Mouse (Mus musculus) kidney, postnatal 14 days (tissue): Measurements from ENCODE around the gene Pam.

Source experiments
- DNase-seq: peaks from one replicate; pipeline ENCODE4 v3.0.0; 2022; ENCODE audit warnings: mixed read lengths

The Pam gene

DNA sequence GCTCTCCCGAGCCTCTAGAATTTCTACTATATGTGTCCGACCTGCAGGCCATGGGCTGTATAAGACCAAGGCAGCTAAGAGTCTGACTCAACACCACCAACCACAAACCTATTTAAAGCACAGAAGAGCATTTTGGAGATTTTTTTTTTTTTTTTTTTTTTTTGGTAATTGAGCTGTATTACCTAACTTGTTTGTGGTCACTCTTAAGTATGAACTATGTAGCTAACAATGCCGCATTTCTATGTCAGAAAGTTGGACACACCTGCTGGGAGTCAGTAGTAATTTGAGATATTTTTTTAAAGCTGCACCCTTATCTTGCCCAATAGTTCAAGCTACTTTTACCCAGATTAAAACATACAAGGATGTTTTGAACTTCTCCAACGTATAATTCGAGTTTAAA, 66.4 kb downstream of the Pam start:
- no peak for DNase-seq

DNA sequence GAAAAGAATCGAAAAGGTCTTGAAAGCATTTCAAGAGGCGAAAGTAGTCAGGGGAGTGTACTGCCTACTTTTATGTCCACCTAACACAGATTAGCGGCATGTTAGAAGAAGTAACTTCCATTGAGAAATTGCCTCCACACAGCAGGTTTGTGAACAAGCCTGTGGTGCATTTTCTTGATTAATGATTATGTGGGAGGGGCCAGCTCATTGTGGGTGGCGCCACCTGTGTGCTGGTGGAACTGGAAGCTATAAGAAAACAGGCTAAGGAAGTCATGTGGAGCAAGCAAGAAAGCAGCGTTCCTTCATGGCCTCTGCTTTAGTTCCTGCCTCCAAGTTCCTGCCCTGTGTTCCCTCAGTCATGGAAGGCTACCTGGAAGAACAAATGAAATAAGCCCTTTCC, 67.0 kb downstream of the Pam start:
- no peak for DNase-seq

DNA sequence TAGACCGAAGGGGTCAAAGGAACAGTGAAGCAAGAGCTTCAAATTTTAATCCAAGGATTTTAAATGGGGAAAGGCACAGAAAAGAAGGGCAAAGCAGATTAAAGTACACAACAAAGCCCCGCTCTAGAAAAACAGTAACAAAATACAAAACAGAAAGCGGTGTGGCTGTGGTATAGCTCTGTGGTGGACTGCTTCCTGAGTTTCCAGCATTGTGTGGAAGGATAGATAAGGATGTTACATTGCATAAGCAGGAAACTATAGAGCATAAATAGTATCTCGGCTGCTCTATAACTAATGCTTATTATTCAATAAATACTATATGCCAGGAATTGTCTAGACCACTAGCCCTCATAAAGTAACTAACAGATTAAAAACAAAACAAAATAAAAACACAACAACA, 67.5 kb downstream of the Pam start:
- DNase-seq = no peak

DNA sequence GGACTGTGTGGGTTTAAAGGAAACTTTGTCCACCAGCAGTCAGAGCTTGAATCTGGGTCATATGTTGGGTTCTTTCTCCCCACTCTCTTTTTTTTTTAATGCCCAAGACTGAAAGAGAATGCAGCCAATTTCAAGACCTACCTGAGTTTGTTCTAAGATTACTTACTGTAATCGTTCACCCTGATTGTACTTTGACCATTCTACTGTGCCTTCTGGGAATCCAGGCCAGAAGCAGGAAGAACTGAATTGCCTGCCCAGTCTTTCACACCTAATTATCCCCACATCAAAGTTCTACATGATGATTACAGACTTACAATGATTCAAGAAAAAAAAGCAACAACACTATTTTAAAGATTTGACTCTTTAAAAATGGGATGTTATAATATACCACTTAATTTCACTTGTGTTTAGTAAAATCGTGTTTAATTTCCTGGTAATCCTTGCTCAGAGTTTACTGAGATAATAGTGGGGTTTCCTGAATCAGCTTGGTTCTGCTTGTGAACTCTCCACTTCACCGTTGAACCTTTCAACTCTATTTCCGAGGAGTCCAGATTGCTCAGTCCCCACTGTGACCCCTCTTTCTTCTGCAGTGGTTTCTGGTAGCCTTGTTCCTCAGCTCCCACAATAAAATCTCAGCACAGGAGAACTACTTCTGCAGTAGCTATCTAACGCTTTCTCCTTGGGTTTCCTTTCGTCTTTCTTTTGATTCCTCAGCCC, 69.4 kb downstream of the Pam start:
- DNase-seq = no peak

DNA sequence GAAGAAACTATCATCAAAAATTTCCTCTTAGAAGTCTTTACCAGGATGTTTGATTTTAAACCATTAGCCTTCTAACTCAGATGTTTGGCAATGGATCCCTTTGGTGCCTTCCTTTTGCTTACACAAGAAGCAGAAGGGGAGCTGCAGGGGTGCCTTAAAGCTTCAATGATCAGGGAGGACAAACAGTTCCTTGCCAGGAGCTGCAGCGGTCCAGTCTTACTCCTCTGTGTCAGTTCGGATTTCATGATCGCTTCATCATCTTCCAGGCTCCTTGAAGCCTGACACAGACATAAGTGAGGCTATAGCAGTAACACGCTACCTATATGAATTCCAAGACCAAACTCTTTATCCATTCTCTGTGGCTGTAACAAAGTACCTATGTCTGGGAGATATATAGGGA, 71.6 kb downstream of the Pam start:
- no peak for DNase-seq

DNA sequence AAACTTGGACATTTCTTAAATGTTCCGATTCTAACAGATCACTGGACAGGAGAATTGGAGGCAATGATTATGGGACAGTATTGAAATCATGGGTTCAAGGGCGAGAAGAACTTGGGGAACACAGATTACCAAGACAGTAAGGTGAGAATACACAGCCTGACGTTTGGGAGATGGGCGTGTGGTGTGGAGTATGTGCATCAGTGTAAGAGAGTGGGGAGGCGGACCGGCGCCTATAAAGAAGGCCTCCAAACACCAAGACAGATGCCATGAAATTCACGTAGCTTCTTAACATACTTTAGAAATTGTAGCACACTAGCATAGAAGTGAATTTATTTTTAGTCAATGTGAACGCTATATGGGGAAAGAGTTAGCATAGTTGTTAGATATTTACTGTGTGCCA, 76.5 kb downstream of the Pam start:
- DNase-seq = no peak

DNA sequence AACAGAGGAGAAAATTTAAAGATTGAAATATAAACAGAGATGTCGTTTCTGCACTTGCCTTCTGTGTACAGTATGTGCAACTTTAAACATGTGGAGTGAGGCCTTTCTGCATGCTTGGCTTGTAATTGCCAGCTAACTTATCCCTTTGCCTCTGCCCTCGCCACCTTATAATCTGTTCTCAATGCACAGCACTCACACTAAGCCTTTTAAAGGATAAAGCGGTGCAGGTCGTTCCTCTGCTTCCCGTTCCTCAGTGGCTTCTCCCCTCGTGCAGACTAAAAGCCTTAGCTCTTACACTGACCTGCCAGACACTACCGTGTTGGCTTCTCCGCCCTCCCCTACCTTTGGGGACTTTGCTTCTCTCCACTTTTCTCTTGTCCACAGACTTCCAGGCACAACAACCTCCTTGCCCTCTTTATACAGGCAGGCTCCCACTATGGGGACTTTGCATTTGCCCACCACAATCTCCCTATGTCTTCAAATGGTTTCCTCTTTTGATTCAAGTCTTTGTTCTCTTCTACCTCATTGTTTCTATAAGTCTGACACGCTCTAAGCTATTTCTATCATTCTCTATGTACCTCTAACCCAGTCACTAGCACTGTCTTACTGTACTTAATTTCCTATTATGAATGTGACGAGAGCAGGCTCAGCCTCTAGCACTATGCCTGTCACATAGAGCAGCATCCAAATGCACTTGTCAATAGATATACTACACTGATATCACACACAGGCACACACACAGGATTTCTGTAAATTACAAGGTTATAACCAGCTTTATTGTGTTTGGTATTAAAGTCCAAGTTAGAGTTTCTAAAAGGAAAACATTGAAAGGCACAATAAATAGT, 79.2 kb downstream of the Pam start:
- no peak for DNase-seq

DNA sequence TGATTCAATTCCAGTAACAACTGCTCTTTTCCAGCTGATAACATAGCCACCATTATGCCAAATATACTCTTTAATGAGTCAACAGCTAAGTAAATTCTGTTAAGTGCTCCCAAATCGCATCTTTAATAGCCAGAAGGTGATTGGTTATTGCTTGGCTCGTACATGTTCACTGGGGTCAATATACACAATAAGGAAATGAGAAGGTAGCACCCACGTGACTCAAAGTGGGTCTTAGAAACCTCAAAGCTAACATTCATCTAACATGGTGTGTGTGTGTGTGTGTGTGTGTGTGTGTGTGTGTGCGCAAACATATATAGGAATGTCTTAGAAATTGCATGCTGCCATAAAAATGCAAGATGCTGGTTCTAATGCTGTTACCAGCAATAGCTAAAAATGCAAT, 79.9 kb downstream of the Pam start:
- no peak for DNase-seq

DNA sequence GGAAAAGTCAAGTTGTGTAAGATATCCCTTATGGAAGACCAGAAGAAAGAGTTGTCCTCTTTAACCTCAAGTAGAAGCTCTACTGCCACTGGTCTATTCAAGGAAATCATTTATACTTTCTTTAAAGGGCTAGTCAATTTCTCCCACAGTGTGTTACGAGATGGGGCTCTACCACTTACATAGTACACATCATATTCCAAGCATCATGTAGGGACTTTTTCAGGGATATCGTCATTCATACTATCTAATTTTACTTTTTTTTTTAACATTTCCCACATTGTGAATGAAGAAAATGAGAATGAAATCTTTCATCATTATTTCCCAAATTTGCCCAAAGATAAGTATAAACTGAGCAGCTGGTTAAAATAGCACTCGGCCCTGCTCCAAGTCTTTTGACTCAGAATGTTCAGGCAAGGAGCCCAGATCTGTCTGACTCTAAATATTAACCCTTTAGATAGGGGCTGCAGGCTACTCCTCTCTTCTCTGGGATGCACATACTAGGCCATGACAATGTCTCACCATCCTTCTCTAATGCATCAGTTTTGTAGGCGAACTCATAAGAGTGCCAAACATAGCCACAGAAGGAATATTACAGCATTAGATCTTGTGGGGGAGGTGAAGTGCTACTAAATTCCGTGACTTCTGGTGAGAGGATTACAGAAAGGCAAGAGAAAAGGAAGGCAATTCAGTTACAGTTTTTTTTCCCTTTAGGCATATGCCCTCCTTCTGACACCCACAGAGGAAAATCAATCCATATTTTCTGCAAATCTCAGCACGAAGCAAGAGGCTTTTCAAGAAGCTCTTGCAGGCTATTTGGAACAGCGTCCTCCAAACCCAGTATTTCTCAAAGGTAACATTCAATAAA, 92.7 kb downstream of the Pam start:
- peak; percentile 51 for DNase-seq

DNA sequence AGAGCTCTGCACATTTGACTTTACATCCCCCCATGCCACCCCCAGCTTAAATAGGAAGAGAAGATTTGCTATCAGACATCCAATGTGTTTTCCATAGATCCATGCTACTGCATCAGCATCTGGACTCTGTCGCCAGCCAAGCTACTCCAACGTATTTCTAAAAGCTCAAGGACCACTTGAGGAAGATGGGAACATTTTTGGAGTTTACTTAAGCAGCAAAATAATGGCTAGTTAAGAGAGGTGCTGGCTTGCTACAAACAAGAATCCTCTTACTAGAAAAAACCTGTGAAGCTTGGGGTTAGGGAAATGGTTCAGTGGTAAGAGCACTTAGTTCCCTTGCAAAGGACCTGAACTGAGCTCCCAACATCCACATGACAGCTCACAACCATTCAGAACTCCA, 96.0 kb downstream of the Pam start:
- no peak for DNase-seq

DNA sequence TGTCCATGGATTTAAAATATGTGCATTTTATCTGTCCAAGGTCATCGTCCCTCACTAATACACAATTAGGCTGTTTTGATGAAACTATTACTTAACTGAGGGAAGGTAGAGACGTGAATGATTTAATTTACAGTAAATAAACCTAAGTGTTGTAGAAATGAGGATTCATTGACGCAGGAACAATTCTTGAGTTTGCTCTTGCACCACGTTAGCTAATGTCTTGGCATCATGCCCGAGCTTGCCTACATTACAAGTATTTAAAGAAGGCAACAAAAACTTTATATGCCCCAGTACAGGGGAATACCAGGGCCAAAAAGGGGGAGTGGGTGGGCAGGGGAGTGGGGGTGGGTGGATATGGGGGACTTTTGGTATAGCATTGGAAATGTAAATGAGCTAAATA, 96.5 kb downstream of the Pam start:
- DNase-seq = peak; percentile 11

DNA sequence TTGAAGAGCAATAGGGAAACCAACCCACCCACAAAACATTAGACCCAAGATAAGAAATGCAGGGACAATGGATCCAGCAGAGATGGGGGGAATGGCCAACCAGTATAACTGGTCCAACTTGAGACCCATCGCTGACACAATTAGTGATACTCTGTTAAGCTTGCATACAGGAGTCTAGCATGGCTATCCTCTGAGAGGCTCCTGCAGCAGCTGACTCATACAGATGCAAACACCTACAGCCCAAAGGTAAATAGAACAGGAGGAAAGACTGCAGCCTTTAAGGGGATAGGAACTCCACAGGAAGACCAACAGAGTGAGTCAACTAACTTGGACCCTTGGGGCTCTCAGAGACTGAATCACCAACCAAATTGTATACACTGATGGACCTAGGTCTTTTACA, 98.4 kb downstream of the Pam start:
- no peak for DNase-seq

DNA sequence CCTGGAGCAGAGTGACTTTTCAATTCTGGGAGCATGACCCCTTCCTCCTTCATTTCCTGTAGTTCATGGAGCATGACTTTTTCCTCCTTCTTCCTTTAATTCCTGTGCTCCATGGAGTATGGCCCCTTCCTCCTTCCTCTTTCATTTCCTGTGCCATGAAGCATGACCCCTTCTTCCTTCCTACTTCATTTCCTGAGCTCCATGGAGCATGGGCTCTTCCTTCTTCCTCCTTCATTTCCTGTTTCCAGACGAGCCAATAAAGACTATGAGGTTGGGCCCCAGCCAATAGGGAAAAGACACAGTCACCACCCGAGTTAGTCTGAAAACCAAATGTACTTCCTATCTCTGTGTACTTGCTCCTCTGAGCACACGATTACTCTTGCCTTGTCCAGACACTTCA, 103.5 kb downstream of the Pam start:
- DNase-seq = no peak

DNA sequence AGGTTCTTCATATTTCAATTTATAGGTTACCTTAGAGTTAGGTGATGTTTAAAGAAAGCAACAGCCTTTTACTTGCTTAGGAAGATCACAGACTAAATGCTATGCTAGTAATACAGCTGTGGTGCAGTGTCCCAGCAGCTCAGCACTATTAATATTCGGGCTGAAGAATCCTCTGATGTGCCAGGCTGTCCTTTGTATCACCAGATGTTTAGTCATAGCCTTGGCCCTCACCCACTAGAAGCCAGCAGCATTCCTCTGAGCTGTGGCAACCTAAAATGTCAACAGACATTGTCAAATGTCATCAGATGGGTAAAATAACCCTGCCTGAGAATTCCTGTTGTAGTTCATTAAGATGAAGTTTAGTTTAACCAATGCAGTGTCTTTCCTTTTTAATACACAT, 112.3 kb downstream of the Pam start:
- DNase-seq = no peak

DNA sequence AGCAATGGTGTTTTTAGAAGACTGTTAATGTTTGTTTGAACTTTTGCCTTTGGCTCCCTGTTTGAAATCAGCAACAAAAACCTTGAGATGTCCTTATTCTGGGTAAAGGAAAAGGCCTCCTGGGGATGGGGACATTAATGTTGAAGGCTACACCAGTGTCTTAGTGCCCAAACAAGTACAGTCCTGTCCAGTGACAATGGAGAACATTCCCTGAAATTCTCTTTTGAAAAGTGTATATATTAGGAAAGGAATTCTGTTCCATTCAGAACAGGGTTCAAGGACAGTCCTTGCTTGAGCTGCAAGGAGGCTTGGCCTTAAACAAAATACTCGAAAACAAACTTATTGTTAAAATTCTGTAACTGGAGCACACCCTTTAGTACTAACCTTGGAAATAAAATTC, 116.0 kb downstream of the Pam start:
- DNase-seq = no peak

DNA sequence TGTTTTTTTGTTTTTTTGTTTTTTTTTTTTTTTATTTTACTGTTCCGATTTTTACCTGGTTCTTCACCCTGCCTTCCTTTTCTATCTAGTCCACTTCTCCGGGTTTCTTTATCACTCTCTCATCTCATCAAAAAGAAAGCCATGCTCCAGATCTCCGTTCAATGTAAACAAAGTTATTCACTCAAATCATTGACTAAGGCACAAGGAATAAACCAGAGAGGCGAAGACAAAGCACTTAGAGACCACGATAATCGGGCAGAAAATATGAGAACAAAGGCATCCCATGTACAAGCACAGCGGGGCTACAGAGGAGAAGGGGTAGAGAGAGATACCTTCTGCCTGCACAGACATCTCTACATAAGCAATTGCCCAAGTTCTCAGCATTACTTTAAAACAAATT, 117.9 kb downstream of the Pam start:
- DNase-seq = no peak

DNA sequence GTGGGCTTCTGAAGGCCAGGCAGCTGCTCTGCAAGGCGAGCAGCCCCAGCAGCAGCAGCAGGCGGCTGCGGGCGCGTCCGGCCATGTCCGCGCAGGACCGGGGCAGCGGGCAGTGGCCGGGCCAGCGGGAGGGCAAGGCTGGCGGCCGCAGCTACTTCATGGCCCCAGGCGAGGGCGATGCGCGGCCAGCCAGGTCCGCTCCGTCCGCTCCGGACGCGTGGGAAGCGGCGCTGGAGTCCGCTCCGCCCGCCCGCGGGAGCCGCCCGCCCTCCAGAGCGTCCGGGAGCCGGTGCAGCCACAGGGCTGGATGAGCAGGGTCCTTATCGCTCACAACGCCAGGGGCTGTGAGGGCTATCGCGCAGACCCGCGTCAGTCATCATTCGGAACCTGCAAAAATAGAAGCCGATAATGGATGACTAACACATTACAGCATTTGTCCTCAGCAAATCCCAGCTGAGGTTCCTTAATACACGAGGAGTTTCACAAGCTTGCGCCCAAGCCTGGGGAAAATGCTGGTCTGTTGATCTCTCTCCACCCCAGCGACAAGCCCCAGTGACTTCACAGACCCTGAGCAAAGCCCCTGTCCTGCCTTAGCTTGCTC, 118.5 kb downstream of the Pam start:
- DNase-seq = peak; percentile 87

DNA sequence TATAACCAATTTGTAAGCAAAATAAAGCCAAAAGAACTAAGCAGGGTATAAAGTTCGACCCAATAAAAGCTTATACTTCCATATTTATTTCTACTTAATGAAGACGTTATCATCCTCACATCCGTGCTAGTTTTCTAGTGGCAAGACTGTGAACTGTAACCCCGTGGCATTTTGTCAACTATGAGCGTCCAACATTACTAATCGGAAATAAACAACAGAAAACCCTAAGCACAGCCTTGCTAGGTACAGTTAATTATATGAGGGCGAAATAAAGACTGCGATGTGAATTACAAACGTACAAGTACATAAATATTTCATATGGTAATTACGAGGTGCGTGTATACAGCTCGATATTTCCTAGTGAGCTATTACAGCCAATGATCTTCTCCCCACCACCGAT, 119.4 kb downstream of the Pam start:
- DNase-seq = no peak

DNA sequence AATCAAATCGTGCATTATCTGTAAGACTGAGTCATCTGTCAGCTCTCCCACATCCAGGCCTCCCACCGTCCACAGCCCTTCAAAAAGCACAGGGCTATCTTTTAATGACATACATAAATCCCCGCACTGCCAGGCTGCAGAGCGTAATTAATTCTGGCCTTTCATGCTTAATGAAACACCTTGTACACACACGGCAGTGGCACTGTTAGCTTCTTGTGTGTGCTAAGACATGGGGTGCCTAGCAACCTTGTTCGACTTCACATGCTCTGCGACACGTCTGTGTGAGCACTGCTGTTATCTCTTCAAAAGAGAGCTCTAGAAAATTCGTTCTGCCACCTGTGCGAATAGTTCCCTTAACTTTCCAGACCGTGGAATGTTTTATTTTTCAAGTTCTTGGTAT, 120.5 kb downstream of the Pam start:
- DNase-seq = no peak

DNA sequence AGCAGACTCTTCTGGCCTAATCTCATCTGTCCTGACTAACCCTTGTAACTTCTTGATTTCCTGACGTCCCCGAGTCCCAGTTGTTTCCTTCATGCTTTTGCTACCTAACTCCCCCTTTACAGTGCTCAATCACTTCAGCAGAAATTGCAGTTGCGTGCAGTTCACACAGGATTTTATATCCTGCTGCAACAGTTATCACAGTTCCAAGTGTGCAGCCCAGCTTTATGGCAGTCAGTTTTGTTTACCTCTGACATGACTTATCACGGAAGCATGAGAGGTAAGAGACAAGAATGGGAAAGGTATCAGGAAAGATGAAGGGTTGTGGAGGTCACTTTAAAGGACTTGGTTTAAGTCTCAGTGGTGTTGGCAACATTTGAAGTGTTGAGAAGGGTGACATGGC, 125.7 kb downstream of the Pam start:
- no peak for DNase-seq

DNA sequence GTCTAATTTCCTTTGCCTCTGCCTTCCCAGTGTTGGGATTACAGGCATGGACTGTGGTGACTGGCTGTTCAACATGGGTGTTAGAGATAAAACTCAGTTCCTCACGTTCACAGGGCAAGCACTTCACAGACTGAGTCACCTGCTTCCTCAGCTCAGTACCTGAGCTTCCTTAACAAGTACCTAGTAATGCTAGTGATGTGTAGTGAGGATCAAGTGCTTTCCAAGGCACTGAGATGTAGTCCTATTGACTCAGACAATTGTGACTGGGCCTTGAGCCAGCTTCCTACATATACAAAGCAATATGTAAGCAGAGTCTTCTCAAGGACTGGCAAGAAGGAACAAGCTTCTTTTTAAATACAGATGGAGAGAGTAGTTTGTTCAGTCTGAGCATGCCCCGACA, 131.7 kb downstream of the Pam start:
- DNase-seq = no peak

DNA sequence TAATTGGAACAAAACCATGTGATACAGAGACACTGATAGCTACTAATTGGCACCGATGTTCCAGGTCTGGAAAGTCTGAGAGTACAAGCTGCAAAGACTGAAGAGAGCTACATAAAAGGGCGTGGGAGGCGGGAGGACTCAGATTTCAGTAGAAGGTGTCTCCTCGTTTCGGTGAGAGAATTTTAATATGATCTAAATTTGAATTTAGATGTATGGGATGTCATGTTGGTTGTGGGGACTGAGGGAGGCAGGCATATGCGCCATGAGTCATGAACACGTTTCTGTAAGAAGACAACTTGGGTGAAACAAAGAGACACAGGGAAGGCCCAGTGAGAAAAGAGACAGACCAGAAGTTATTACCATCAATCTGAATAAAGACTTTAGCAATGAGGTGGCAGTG, 133.3 kb downstream of the Pam start:
- no peak for DNase-seq

DNA sequence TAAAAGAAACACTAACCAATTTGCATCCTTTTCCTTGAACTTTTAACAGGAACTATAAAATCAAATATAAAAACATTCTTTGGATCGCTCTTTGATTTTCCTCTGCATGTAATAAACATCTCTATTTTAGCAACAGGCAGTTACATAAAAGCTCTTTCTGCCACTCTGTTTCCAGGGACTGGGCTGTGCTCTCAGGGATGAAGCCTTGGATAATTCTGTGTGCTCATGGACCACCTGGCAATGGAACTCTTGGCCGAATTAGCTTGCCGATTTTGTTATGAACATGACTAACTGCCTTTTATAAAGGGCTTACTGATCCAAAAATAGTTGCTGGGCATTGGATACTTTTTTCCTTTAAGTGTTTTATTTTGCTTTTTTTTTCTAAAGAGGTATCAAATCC, 134.8 kb downstream of the Pam start:
- no peak for DNase-seq
